Mouse (Mus musculus) mesoderm, embryonic 11.5 days (tissue): ENCODE data around the gene Spata32.
A peak's percentile ranks its signal among the peaks of the same experiment; 100 is the strongest.
"Not testable (repeated sequence)": the region's sequence is repeated elsewhere in the genome, so short reads cannot be mapped to it uniquely, and the experiment has no call there.

Experiments
- DNase-seq: peaks from one replicate; pipeline ENCODE4 v3.0.0-alpha.2; 2012; ENCODE audit warnings: low read depth, low spot score

Spata32 gene

GRCm38 (mm10) chr11:103246731-103247290, 28.6 kb upstream of the Spata32 start:
- DNase-seq, result no peak

- DNase-seq, result no peak
Observed at GRCm38 (mm10) chr11:103246081-103246730, 28.0 kb upstream of the Spata32 start.

GRCm38 (mm10) chr11:103244856-103245255, 26.6 kb upstream of the Spata32 start:
- DNase-seq, result no peak

GRCm38 (mm10) chr11:103240740-103241139, 22.5 kb upstream of the Spata32 start:
- no peak for DNase-seq

- no peak for DNase-seq
Observed at GRCm38 (mm10) chr11:103237757-103238156, 19.5 kb upstream of the Spata32 start.

GRCm38 (mm10) chr11:103236903-103237302, 18.7 kb upstream of the Spata32 start:
- no peak for DNase-seq

GRCm38 (mm10) chr11:103236431-103236830, 18.2 kb upstream of the Spata32 start:
- DNase-seq, result no peak

GRCm38 (mm10) chr11:103235702-103236101, 17.5 kb upstream of the Spata32 start:
- no peak for DNase-seq

- no peak for DNase-seq
Observed at GRCm38 (mm10) chr11:103234447-103234846, 16.2 kb upstream of the Spata32 start.

- peak; percentile 73 for DNase-seq
Observed at GRCm38 (mm10) chr11:103232966-103233365, 14.7 kb upstream of the Spata32 start.

- no peak for DNase-seq
Observed at GRCm38 (mm10) chr11:103231367-103231766, 13.1 kb upstream of the Spata32 start.

- DNase-seq, result no peak
Observed at GRCm38 (mm10) chr11:103230626-103231025, 12.4 kb upstream of the Spata32 start.

- no peak for DNase-seq
Observed at GRCm38 (mm10) chr11:103229608-103230007, 11.4 kb upstream of the Spata32 start.

- no peak for DNase-seq
Observed at GRCm38 (mm10) chr11:103223951-103224456, 5.8 kb upstream of the Spata32 start.

- DNase-seq, result no peak
Observed at GRCm38 (mm10) chr11:103223444-103223843, 5.2 kb upstream of the Spata32 start.

- not testable (repeated sequence) for DNase-seq
Observed at GRCm38 (mm10) chr11:103222718-103223117, 4.5 kb upstream of the Spata32 start.

GRCm38 (mm10) chr11:103221437-103221836, 3.2 kb upstream of the Spata32 start:
- DNase-seq, result no peak

GRCm38 (mm10) chr11:103219995-103220394, 1.8 kb upstream of the Spata32 start:
- DNase-seq, result no peak

GRCm38 (mm10) chr11:103219259-103219658, 1.0 kb upstream of the Spata32 start:
- no peak for DNase-seq

- DNase-seq, result no peak
Observed at GRCm38 (mm10) chr11:103218517-103218901, 277 bp upstream of the Spata32 start.

GRCm38 (mm10) chr11:103215355-103215754, 2.9 kb downstream of the Spata32 start:
- no peak for DNase-seq

GRCm38 (mm10) chr11:103213712-103214111, 4.5 kb downstream of the Spata32 start:
- DNase-seq, result no peak

GRCm38 (mm10) chr11:103210291-103210690, 7.9 kb downstream of the Spata32 start:
- no peak for DNase-seq
